Mouse (Mus musculus): ENCODE measurements around the gene Cma1.
"Not testable (repeated sequence)": the region's sequence is repeated elsewhere in the genome, so short reads cannot be mapped to it uniquely, and the experiment has no call there.

Cma1 gene

GRCm38 (mm10) chr14:55944575-55944974, at the start of gene Cma1:
Cma1 (minus strand) TSS chr14:55944675.
- DNase-seq (ENCODE audit: low spot score in 2 of 2): no peak

GRCm38 (mm10) chr14:55987464-55987863, 43.0 kb upstream of the Cma1 start:
- DNase-seq (ENCODE audit: low spot score in 2 of 2): not testable (repeated sequence)

DNA sequence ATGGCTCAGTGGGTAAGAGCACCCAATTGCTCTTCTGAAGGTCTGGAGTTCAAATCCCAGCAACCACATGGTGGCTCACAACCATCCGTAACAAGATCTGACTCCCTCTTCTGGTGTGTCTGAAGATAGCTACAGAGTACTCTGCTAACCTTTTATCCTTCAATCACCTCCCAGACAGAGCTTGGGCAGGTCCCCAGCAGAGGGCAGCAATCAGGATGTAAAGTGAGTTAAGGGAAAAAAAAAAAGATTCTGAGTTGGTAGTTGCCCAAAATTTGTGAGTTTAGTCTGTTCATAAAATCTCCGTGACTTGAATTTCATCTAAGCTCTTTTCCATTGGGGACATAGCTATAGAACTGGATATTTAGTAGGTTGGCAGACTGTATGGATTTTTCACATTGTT, 19.4 kb upstream of the Cma1 start:
- DNase-seq (ENCODE audit: low spot score in 2 of 2): not testable (repeated sequence)

GRCm38 (mm10) chr14:55963263-55963662, 18.8 kb upstream of the Cma1 start:
- no peak for DNase-seq (ENCODE audit: low spot score in 2 of 2)

- no peak for DNase-seq (ENCODE audit: low spot score in 2 of 2)
Measured at GRCm38 (mm10) chr14:55950346-55951030, 6.0 kb upstream of the Cma1 start, which contains the start of gene Cma2. Cma2 (plus strand) TSS chr14:55950980.

GRCm38 (mm10) chr14:55946269-55946969, 1.9 kb upstream of the Cma1 start:
- no peak for DNase-seq (ENCODE audit: low spot score in 2 of 2)

DNA sequence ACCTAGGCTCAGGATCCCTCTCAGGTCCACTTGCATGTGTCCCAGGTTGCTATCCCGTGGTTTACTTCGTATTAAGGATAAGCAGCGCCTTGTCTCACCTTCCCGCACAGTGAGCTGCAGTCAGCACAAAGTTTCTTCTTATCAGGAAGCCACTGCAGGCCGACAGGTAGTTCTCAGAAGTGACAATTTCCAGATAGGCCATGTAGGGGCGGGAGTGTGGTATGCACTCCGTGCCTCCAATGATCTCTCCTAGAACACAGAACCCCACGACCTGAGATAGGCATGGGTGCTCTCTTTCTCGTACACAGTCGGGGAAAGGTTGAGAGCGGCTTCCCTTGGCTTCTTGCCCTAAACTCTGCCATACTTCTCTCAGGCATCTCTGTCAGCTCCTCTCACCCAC, 874 bp downstream of the Cma1 start:
- no peak for DNase-seq (ENCODE audit: low spot score in 2 of 2)

DNA sequence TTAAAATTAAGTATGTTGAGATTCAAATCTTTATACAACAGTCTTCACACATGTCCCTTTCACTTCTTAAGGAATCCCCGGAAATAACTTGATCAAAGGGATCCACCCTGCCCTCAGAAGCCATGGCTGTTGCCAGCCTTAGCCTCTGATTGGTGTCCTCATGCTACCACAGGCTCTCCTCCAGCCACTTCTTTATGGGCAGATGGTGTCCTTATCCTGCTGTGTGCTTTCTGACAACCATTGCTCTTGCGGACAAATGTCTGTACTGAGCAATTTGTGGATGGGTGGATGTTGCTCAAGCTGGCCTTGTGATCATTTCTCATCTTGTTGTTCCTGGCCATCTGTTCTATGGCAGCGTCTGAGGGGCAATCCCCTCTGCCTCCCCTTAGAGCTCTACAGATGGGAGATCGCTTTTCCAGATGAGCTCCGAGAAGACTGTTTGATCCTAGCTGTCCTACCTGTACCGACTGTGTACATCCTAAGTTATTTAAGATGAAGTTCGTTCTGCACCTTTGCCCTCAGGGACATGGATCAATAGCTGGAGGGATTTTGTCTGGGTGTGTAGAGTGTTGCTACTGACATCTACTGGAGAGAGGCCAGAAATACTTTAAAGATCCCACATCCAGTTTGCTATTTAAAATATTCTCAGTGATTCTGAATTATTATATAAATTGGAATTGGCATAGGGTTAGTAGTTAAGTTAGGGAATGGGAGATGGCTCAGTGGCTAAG, 4.2 kb downstream of the Cma1 start:
- DNase-seq (ENCODE audit: low spot score in 2 of 2): no peak

- peak in 1 of 2 experiments; percentile 5 for DNase-seq (ENCODE audit: low spot score in 2 of 2)
Measured at GRCm38 (mm10) chr14:55933586-55933985, 10.9 kb downstream of the Cma1 start.

DNA sequence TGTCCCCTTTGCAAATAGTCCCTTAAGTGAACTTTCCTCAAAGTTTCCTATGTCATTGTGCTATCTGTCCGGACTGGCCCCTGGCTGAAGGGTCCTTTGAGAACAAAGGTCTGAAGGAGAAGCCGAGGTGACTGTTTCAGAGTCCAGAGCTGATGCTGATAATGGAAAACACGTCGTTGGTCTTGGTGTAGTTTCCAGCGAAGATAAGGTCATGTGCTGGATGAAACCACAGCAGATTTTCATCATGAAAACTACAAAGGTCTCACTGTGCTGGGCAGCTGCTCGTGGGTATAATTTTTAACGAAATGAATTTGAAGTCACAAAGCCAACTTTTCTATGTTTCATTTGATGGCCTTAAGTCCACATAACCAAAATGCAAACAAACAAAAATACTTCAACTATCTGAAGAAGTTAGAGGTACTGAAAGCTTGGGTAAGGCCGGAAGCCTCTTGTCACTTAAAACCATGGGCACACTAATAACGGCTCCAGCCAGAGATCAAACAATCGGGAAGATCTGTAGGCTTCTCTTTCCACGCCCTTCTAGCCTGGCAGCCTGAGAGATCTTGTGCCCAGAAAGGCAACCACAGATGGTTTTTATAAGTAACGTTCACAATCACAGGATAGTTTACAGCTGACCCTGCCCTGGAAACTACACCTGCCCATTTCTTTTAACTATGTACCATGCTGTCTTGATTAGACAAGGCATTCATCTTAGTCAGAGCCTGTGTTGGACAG, 15.0 kb downstream of the Cma1 start:
- no peak for DNase-seq (ENCODE audit: low spot score in 2 of 2)

GRCm38 (mm10) chr14:55926847-55927246, 17.6 kb downstream of the Cma1 start:
- DNase-seq (ENCODE audit: low spot score in 2 of 2): no peak

- DNase-seq (ENCODE audit: low spot score in 2 of 2): no peak
Measured at GRCm38 (mm10) chr14:55922475-55923232, 21.8 kb downstream of the Cma1 start.

DNA sequence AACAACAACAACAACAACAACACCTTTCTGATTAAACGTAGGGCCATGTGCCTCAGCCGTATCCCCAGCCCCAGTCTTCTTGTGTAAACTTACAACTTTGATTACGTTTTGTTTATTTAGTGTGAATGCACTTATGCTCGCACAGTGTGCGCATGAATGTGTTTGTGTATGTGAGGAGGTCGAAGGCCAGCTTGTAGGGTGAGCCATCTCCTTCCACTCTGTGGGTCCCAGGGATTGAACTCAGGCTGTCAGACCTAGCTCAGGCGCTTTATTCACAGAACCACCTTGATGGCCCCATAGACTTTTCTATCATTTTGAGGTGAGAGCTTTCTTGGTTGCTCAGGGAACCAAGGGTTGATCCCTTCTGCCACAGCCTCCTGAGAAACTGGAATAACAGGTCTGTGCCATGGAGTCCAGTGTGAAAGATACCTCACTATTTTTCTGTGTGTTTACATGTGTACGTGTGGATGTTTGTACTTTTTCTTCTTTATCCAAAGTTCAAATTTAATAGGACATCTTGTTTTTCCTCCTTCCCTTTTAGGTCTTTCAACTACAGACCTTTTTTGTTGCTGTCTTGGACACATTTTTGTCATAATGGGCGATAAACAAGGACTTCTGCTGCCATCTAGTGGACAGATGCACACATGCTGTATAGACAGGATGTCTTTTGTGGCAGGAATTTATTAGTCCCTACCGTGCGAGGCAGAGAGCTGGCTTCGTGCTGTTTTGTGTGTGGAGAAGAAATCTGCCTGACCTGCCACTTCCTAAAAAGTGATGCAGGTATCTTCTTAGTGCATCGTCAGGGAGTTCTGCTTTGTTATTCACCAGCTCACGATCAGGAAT, 26.0 kb downstream of the Cma1 start:
- peak; percentile 41 to 55 for DNase-seq (ENCODE audit: low spot score in 2 of 2)

- DNase-seq (ENCODE audit: low spot score in 2 of 2): no peak
Measured at GRCm38 (mm10) chr14:55913406-55913805, 31.1 kb downstream of the Cma1 start.

DNA sequence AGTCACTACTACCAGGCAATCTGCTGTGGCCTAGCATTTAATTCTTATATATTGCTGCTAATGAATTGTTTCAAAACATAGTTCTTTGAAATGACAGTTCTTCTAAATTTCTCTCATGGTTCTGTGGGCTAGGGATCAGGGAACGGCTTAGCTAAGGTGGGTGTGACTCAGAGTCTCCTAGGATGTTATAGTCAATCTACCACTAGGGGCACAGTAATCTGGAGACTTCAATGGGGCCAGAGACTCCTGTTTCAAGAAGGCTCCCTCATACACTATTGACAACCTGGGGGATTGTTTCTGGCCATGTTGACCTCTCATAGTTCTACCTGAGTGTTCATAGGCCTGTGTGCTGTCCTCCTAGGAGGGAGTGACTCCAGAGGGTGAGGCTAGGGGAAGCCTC, 39.0 kb downstream of the Cma1 start:
- DNase-seq (ENCODE audit: low spot score in 2 of 2): no peak

GRCm38 (mm10) chr14:55900414-55900755, 44.1 kb downstream of the Cma1 start:
- DNase-seq (ENCODE audit: low spot score in 2 of 2): no peak

- peak; percentile 69 to 84 for DNase-seq (ENCODE audit: low spot score in 2 of 2)
Measured at GRCm38 (mm10) chr14:55899701-55900413, 44.6 kb downstream of the Cma1 start, which contains the start of gene Sdr39u1. Sdr39u1 (minus strand) TSS chr14:55900293.

- no peak for DNase-seq (ENCODE audit: low spot score in 2 of 2)
Measured at GRCm38 (mm10) chr14:55898947-55899346, 45.5 kb downstream of the Cma1 start.

DNA sequence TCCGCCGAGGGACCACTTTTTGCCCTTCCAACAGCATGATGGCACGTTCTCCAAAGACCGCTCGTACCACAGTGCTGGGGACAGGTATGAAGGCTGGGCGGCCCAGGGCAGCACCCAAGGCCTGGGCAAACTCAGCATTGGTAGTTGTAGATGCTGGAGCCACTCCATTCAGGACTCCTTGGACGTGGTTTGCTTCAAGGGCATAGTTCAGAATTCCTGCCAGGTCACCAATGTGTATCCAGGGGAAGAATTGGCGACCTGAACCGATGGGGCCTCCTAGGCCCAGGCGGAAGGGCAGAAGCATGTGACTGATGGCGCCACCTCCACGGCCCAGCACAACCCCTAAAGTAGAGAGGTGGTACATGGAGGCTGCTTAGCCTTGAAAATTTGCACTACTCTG, 46.8 kb downstream of the Cma1 start:
- DNase-seq (ENCODE audit: low spot score in 2 of 2): no peak
